Mouse (Mus musculus) ES-E14 (cell line): ENCODE results near the gene Sept9. TPM values are rescaled to one million over a fixed set of nuclear protein-coding genes. Genes with fewer than 3 reads are reported as not detected.

ENCODE experiments used
- DNase-seq: peaks from one replicate; pipeline ENCODE4 v3.0.0-alpha.2; 2013; ENCODE audit warnings: low read depth, low spot score
- H3K27ac ChIP-seq: 2 replicates; pipeline ENCODE4 v1.5.1; 2012; ENCODE audit warnings: low read depth, mild to moderate bottlenecking, low read length, moderate library complexity, mixed read lengths; ENCODE audit not compliant: poor library complexity, insufficient read depth, severe bottlenecking
- H3K36me3 ChIP-seq: 2 replicates; pipeline ENCODE4 v1.6.1; 2012; ENCODE audit warnings: mild to moderate bottlenecking, low read length, moderate library complexity, mixed read lengths; ENCODE audit not compliant: control insufficient read depth, poor library complexity, insufficient read depth, severe bottlenecking
- H3K4me1 ChIP-seq, 2 experiments: fragments of 150-350 bp in 1 of 2; sonication (generic) in 1 of 2; 2 replicates each; pipeline ENCODE4 v1.6.1; 2012; ENCODE audit warnings: low read length in 2 of 2, mild to moderate bottlenecking in 1 of 2, mixed read lengths in 1 of 2; ENCODE audit not compliant: control insufficient read depth in 2 of 2, insufficient read depth in 2 of 2, poor library complexity in 1 of 2
- H3K4me3 ChIP-seq, 2 experiments: fragments of 150-350 bp in 1 of 2; sonication (generic) in 1 of 2; 2 replicates each; pipeline ENCODE4 v1.5.1; 2012; ENCODE audit warnings: low read length in 2 of 2, low read depth in 1 of 2, mild to moderate bottlenecking in 1 of 2, mixed read lengths in 1 of 2; ENCODE audit not compliant: insufficient read depth in 1 of 2, poor library complexity in 1 of 2, severe bottlenecking in 1 of 2
- H3K9ac ChIP-seq: 2 replicates; pipeline ENCODE4 v1.6.1; 2012; ENCODE audit warnings: low read depth, mild to moderate bottlenecking, low read length, mixed read lengths; ENCODE audit not compliant: poor library complexity, insufficient read depth, severe bottlenecking
- H3K9me3 ChIP-seq: fragments of 150-350 bp; sonication (generic); 2 replicates; pipeline ENCODE4 v1.6.1; 2012; ENCODE audit warnings: low read depth, mild to moderate bottlenecking, low read length; ENCODE audit not compliant: control insufficient read depth, insufficient read depth
- CHD2 ChIP-seq: IDR thresholded peaks from 2 replicates; pipeline ENCODE4 v1.6.1; 2014; ENCODE audit warnings: mild to moderate bottlenecking, low read depth, low read length, inconsistent platforms
- HCFC1 ChIP-seq: IDR thresholded peaks from 2 replicates; pipeline ENCODE4 v1.6.1; 2012; ENCODE audit warnings: low read length, inconsistent platforms, borderline replicate concordance; ENCODE audit not compliant: insufficient read depth
- MAFK ChIP-seq: IDR thresholded peaks from 2 replicates; pipeline ENCODE4 v1.6.1; 2014; ENCODE audit warnings: mild to moderate bottlenecking, low read depth, low read length, inconsistent platforms; ENCODE audit not compliant: insufficient read depth
- ZC3H11A ChIP-seq: IDR thresholded peaks from 2 replicates; pipeline ENCODE4 v1.6.1; 2012; ENCODE audit warnings: low read depth, mild to moderate bottlenecking, inconsistent platforms, low read length, borderline replicate concordance
- ZNF384 ChIP-seq: IDR thresholded peaks from 2 replicates; pipeline ENCODE4 v1.6.1; 2012; ENCODE audit warnings: low read depth, low read length, inconsistent platforms
- in situ Hi-C, 2 experiments: fragments of 600-800 bp; cut with MboI; formaldehyde crosslinking; loops; one replicate each; pipeline ENCODE4 v1.15.1; 2025; ENCODE audit warnings: low sequenced_read_pairs in 2 of 2, inconsistent platforms in 1 of 2; ENCODE audit not compliant: unreplicated experiment in 2 of 2
- total RNA-seq: library from RNA; depleted of rRNA; stranded (reverse); fragments of 300-350 nt; gene quantifications from 2 replicates; pipeline ENCODE4 v1.2.3, GENCODE M21; 2012; rRNA removed

The Sept9 gene
- 57.1 and 65.7 TPM in 2 replicates for total RNA-seq

- no peak within 1 kb of the TSS for H3K27ac ChIP-seq
- no peak for DNase-seq
- in situ Hi-C loops = no loop called here
These were observed at the start of gene Sept9 for GRCm38 (mm10) chr11:117199282-117200175. Sept9 (plus strand) TSS chr11:117199661.

GRCm38 (mm10) chr11:117150467-117150966, 48.9 kb upstream of the Sept9 start:
- TF ChIP-seq HCFC1 = no peak
- no peak for TF ChIP-seq MAFK
- no peak for TF ChIP-seq ZNF384
- no peak for TF ChIP-seq CHD2
- no peak for TF ChIP-seq ZC3H11A
- H3K9ac ChIP-seq = no peak overlapping the region
- H3K36me3 ChIP-seq = peaks cover 52% of the 10 kb centered on the region
- in situ Hi-C loops = no loop called here
- peaks cover 0 to 21% of the 10 kb centered on the region in 2 experiments; a peak in 2 of 4 replicates for H3K4me1 ChIP-seq
- H3K4me3 ChIP-seq = no peak overlapping the region
- DNase-seq = no peak
- H3K9me3 ChIP-seq = no peaks in the 10 kb centered on the region
- H3K27ac ChIP-seq = no peak overlapping the region

More at GRCm38 (mm10) chr11:117199282-117200175, at the start of gene Sept9:
- Histone ChIP-seq H3K9me3 (no peaks in the 10 kb centered on the region), H3K36me3 (no peaks in the 10 kb centered on the region), H3K4me3 (peak within 1 kb of the TSS; percentile 78 to 79), H3K4me1 (no peaks in the 10 kb centered on the region), H3K9ac (peak within 1 kb of the TSS; percentile 79)
- TF ChIP-seq HCFC1 (no peak), ZC3H11A (no peak), CHD2 (no peak), MAFK (no peak)

- Histone ChIP-seq H3K9ac (no peak overlapping the region), H3K36me3 (peaks cover 57% of the 10 kb centered on the region), H3K9me3 (no peaks in the 10 kb centered on the region), H3K4me1 (peaks cover 0 to 22% of the 10 kb centered on the region in 2 experiments; a peak in 2 of 4 replicates), H3K27ac (no peak overlapping the region), H3K4me3 (no peak overlapping the region)
- TF ChIP-seq CHD2 = no peak
- no peak for TF ChIP-seq HCFC1
- no peak for TF ChIP-seq MAFK
- TF ChIP-seq ZC3H11A = no peak
- TF ChIP-seq ZNF384 = no peak
- DNase-seq = no peak
- in situ Hi-C loops = no loop called here
These were observed 48.0 kb upstream of the Sept9 start for GRCm38 (mm10) chr11:117151461-117151860.

GRCm38 (mm10) chr11:117152541-117152940, 46.9 kb upstream of the Sept9 start:
- no peak overlapping the region for H3K9ac ChIP-seq
- in situ Hi-C loops = no loop called here
- H3K36me3 ChIP-seq = peaks cover 57% of the 10 kb centered on the region
- no peaks in the 10 kb centered on the region for H3K9me3 ChIP-seq
- H3K4me3 ChIP-seq = no peak overlapping the region
- no peak overlapping the region for H3K27ac ChIP-seq
- TF ChIP-seq HCFC1 (no peak), ZC3H11A (no peak), CHD2 (no peak)
- no peak for DNase-seq
- peaks cover 0 to 18% of the 10 kb centered on the region in 2 experiments; a peak in 2 of 4 replicates for H3K4me1 ChIP-seq
